Mouse (Mus musculus) heart, postnatal 0 days (tissue): ENCODE data around the gene Runx1.

Experiments used
- CTCF ChIP-seq: IDR thresholded peaks from 2 replicates; pipeline ENCODE4 v1.5.1; 2016; ENCODE audit warnings: antibody characterized with exemption, control low read depth, low read depth
- EP300 ChIP-seq: IDR thresholded peaks from 2 replicates; pipeline ENCODE4 v1.6.1; 2016; ENCODE audit warnings: antibody characterized with exemption, low read depth

DNA sequence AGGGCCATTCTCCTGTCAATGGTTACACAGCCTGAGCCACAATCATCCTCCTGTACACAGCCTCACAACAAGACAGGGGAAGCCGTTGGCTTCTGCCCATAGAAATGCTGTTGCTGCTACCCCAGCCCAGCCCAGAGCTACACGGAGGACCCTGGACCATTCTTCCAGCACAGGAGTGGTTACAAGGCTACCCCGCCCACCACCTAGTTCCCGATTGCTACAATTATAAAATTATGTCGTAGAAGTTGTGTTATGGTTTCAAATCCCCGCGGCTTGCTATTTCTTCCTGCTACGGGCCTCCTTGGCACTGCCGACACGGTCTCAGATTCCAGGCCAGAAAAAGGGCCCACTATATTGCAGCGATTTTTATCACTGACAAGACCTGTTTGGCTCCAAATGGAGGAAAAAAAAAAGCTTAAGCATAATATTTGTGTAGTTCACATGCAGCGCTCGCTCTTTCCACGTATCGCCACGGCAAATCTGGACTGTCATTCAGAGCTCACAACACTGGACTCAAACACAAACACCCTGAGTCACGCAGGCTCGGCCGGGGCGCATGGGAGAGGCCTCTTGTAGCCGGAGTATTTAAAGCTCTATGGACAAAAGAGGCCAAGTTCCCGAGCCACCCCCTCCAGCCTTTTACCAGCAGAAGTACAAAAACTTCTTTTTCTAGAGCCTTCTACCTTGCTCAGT is 180.4 kb downstream of the Runx1 start:
- TF ChIP-seq CTCF (no peak), EP300 (no peak)
